9 mouse cellular contexts compared by ENCODE assay signal in the genomic region with DNA sequence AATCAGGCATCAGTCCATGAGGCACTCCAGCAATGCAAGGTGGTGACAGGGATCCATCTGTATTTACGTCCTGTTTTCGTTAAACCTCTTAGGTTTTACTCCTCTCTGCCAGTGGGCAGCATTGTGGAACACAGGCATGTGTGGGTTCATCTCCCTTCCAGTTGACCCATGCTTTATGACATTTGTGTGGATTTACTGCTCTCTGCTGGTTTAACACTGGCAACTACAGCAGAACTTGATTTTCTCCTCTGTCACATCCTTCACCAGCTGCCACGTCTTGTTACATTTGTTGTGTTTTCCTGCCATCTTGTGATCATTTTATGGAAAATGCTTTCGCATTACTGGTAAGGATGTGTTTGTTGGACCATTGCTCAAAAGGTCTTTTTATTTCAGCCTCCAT. TPM values are rescaled to one million over a fixed set of nuclear protein-coding genes. Genes with fewer than 3 reads are reported as not detected.
A peak's percentile ranks its signal among the peaks of the same experiment; 100 is the strongest.
DNase-seq lines count a peak whose midpoint lies in the region; ATAC-seq lines count a peak whose summit lies in the region.
"Had no signal": no experiment of that assay in that cellular context is flagged by ENCODE, and none has a peak within 500 bp of the region (broad histone marks: within the 10 kb centered on the region; RNA-seq: fewer than 3 reads in every experiment).

No protein-coding gene starts in this region.

- H3K4me1 ChIP-seq in embryonic facial prominence, embryonic 11.5 days (ENCODE audit: control insufficient read depth, insufficient read depth, low read length) = no peaks in the 10 kb centered on the region
- H3K4me1 ChIP-seq in embryonic facial prominence, embryonic 10.5 days = peaks cover 6% of the 10 kb centered on the region

- H3K9ac ChIP-seq in embryonic facial prominence, embryonic 11.5 days (replicated peaks; ENCODE audit: low read length) = no peak overlapping the region

- H3K27me3 ChIP-seq in embryonic facial prominence, embryonic 11.5 days (ENCODE audit: control insufficient read depth, insufficient read depth, low read length) = no peaks in the 10 kb centered on the region
- peaks cover 53% of the 10 kb centered on the region for H3K27me3 ChIP-seq in embryonic facial prominence, embryonic 10.5 days (replicated peaks; ENCODE audit: low read depth, poor library complexity, severe bottlenecking)

- no peak for ATAC-seq in embryonic facial prominence, embryonic 11.5 days (replicated peaks; ENCODE audit: insufficient number of reproducible peaks, low FRiP score, low TSS enrichment, low read depth)
- ATAC-seq: CD4-positive, CD25-positive, alpha-beta regulatory T cell, adult 4 months had no signal

- H3K36me3 ChIP-seq in embryonic facial prominence, embryonic 11.5 days (replicated peaks; ENCODE audit: control insufficient read depth, insufficient read depth, low read depth, low read length) = no peaks in the 10 kb centered on the region
- H3K36me3 ChIP-seq in embryonic facial prominence, embryonic 10.5 days (replicated peaks) = no peaks in the 10 kb centered on the region

- peak; percentile 28 for DNase-seq in embryonic facial prominence, embryonic 11.5 days (ENCODE audit: low spot score)
- no peak for DNase-seq in embryonic facial prominence, embryonic 10.5 days (ENCODE audit: low spot score)
- peak; percentile 12 for DNase-seq in layer of hippocampus, adult 9-11 months
- no peak for DNase-seq in layer of hippocampus, postnatal 36 days
- peak; percentile 77 for DNase-seq in adipocyte (ENCODE audit: low spot score)
- peak; percentile 18 for DNase-seq in mesoderm, embryonic 11.5 days (ENCODE audit: low read depth, low spot score)
- DNase-seq in B cell, adult 2 months = no peak
- DNase-seq in testis, postnatal 10 days (ENCODE audit: low spot score) = no peak

- no peaks in the 10 kb centered on the region for H3K9me3 ChIP-seq in embryonic facial prominence, embryonic 11.5 days (replicated peaks; ENCODE audit: control insufficient read depth, low read length)
- H3K9me3 ChIP-seq in embryonic facial prominence, embryonic 10.5 days = no peaks in the 10 kb centered on the region

- no peak overlapping the region for H3K4me3 ChIP-seq in embryonic facial prominence, embryonic 11.5 days (ENCODE audit: low read depth, low read length)
- H3K4me3 ChIP-seq in embryonic facial prominence, embryonic 10.5 days = no peak overlapping the region

- WGBS in embryonic facial prominence, embryonic 11.5 days = 81% methylated on average over 4 of the region's 4 CpGs
- WGBS in embryonic facial prominence, embryonic 10.5 days = 78% methylated on average over 4 of the region's 4 CpGs

- H3K27ac ChIP-seq in embryonic facial prominence, embryonic 11.5 days (replicated peaks; ENCODE audit: low read depth, low read length) = no peak overlapping the region
- H3K27ac ChIP-seq in embryonic facial prominence, embryonic 10.5 days (replicated peaks) = no peak overlapping the region

- H3K4me2 ChIP-seq in embryonic facial prominence, embryonic 11.5 days (ENCODE audit: low read depth, low read length) = no peak overlapping the region

RNA-seq across cellular contexts. Expression of gene Hccs, which starts 20.6 kb away (rescaled TPM):
- polyA plus RNA-seq in embryonic facial prominence, embryonic 11.5 days (2014; fragmentation: Nextera tagmentation; extraction: Ambion mirVana) = 43.6 and 48.8 TPM in 2 replicates
- polyA plus RNA-seq in embryonic facial prominence, embryonic 10.5 days (2016; fragmentation: Nextera tagmentation; extraction: Ambion mirVana) = 34.8 and 36.0 TPM in 2 replicates
- total RNA-seq in layer of hippocampus, postnatal 36 days (2021) = 10 to 100 TPM; 21.5 to 23.0 TPM

Comparison
In these comparisons a context has a peak if more than half of its experiments do, and no peak if none do; other contexts are left out.
1. DNase-seq: peak in embryonic facial prominence, embryonic 11.5 days (single experiment), layer of hippocampus, adult 9-11 months (single experiment), adipocyte (single experiment) and mesoderm, embryonic 11.5 days (single experiment); none in embryonic facial prominence, embryonic 10.5 days (single experiment), layer of hippocampus, postnatal 36 days (0 of 2), B cell, adult 2 months (0 of 2) and testis, postnatal 10 days (single experiment).